Mouse (Mus musculus) erythroblast, embryonic 14.5 days (primary cell): ENCODE measurements around the gene Kcna10.

Experiments
- GATA1 ChIP-seq: IDR thresholded peaks from 2 replicates; pipeline ENCODE4 v1.6.1; 2012; ENCODE audit warnings: low read length, inconsistent platforms, mixed read lengths
- TAL1 ChIP-seq: IDR thresholded peaks from 3 replicates; pipeline ENCODE4 v1.6.1; 2012; ENCODE audit warnings: low read length, inconsistent platforms, mixed read lengths

DNA sequence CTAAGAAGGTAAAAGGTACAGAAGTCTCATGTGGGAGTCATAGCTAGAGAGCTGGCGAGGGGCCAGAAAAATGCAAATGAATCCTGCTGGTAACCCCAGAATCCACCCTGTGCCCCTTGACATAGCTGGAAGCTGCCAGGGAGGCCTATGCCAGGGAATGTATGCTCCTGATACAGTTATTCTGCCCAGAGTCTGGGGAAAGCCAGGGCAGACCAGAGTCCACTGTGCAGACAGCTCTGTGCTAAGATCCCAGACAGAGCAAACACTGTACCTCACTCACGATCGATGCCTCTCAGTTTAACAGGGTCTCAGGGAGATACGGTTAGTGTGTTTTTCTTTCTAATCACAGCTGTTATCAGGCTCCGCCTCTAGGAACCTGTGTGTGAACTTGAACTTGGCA is 47.0 kb downstream of the Kcna10 start:
- no peak for TF ChIP-seq GATA1
- no peak for TF ChIP-seq TAL1
